Mouse (Mus musculus): ENCODE measurements at regions not wholly inside any gene's neighbourhood (a gene's known extent, or its start where the extent isn't known, plus 50 kb on each side); places are given as distances from the start of the nearest gene placed in this dataset.

GRCm38 (mm10) chr4:81999093-81999492 lies 556.5 kb upstream of the Mpdz start:
- Histone ChIP-seq H3K9ac (ENCODE audit: low read depth, low read length) (no peak overlapping the region), H3K27ac (no peak overlapping the region), H3K27me3 (ENCODE audit: control insufficient read depth, insufficient read depth, low read length) (no peaks in the 10 kb centered on the region), H3K4me3 (no peak overlapping the region), H3K36me3 (ENCODE audit: control insufficient read depth, insufficient read depth, low read length) (no peaks in the 10 kb centered on the region), H3K4me1 (ENCODE audit: control insufficient read depth, insufficient read depth, low read length) (peaks cover 6% of the 10 kb centered on the region), H3K79me2 (replicated peaks; ENCODE audit: control insufficient read depth, insufficient read depth, low read length) (no peaks in the 10 kb centered on the region)
- no peak for DNase-seq
- TF ChIP-seq POLR2A (IDR thresholded peaks at IDR 0.05; ENCODE audit: insufficient read depth, low read depth, low read length) (no peak), EP300 (IDR thresholded peaks at IDR 0.05; ENCODE audit: insufficient read depth, low read depth, low read length) (no peak), CTCF (IDR thresholded peaks at IDR 0.05) (no peak)
- WGBS, result 85% methylated on average over 3 of the region's 3 CpGs
- intact Hi-C loops (cut with DNase I), result loop anchor here (10.0 kb wide), 1 partner anchor 546 kb away; no protein-coding TSS in a partner anchor

GRCm38 (mm10) chr4:81996445-81996844 lies 553.8 kb upstream of the Mpdz start:
- peaks cover 6% of the 10 kb centered on the region for H3K4me1 ChIP-seq (ENCODE audit: control insufficient read depth, insufficient read depth, low read length)

GRCm38 (mm10) chr4:81995243-81995642 lies 552.6 kb upstream of the Mpdz start:
- no peak for TF ChIP-seq CTCF (IDR thresholded peaks at IDR 0.05)
- Histone ChIP-seq H3K4me3 (no peak overlapping the region), H3K79me2 (replicated peaks; ENCODE audit: control insufficient read depth, insufficient read depth, low read length) (no peaks in the 10 kb centered on the region), H3K36me3 (ENCODE audit: control insufficient read depth, insufficient read depth, low read length) (no peaks in the 10 kb centered on the region), H3K4me1 (ENCODE audit: control insufficient read depth, insufficient read depth, low read length) (peaks cover 3% of the 10 kb centered on the region), H3K9ac (ENCODE audit: low read depth, low read length) (no peak overlapping the region), H3K27ac (no peak overlapping the region), H3K27me3 (ENCODE audit: control insufficient read depth, insufficient read depth, low read length) (no peaks in the 10 kb centered on the region)
- intact Hi-C loops (cut with DNase I), result loop anchor here (10.0 kb wide), 1 partner anchor 550 kb away; no protein-coding TSS in a partner anchor
- DNase-seq, result no peak
- WGBS, result 92% methylated on average over 3 of the region's 3 CpGs

More at GRCm38 (mm10) chr4:81996445-81996844, 553.8 kb upstream of the Mpdz start:
- no peak overlapping the region for H3K27ac ChIP-seq
- H3K27me3 ChIP-seq (ENCODE audit: control insufficient read depth, insufficient read depth, low read length), result no peaks in the 10 kb centered on the region
- no peaks in the 10 kb centered on the region for H3K36me3 ChIP-seq (ENCODE audit: control insufficient read depth, insufficient read depth, low read length)
- H3K79me2 ChIP-seq (replicated peaks; ENCODE audit: control insufficient read depth, insufficient read depth, low read length), result no peaks in the 10 kb centered on the region
- intact Hi-C loops (cut with DNase I), result loop anchor here (1.0 to 10.0 kb wide), 2 partner anchors 324 to 548 kb away; no protein-coding TSS in a partner anchor
- no peak overlapping the region for H3K9ac ChIP-seq (ENCODE audit: low read depth, low read length)
- no peak for TF ChIP-seq CTCF (IDR thresholded peaks at IDR 0.05)
- no peak for TF ChIP-seq EP300 (IDR thresholded peaks at IDR 0.05; ENCODE audit: insufficient read depth, low read depth, low read length)
- TF ChIP-seq POLR2A (IDR thresholded peaks at IDR 0.05; ENCODE audit: insufficient read depth, low read depth, low read length), result no peak
- WGBS, result 71% methylated on average over 3 of the region's 3 CpGs
- no peak overlapping the region for H3K4me3 ChIP-seq
- DNase-seq, result no peak

- WGBS, result 81% methylated on average over 2 of the region's 2 CpGs
- Histone ChIP-seq H3K27ac (no peak overlapping the region), H3K36me3 (ENCODE audit: control insufficient read depth, insufficient read depth, low read length) (no peaks in the 10 kb centered on the region), H3K4me3 (no peak overlapping the region), H3K4me1 (ENCODE audit: control insufficient read depth, insufficient read depth, low read length) (no peaks in the 10 kb centered on the region), H3K79me2 (replicated peaks; ENCODE audit: control insufficient read depth, insufficient read depth, low read length) (no peaks in the 10 kb centered on the region), H3K27me3 (ENCODE audit: control insufficient read depth, insufficient read depth, low read length) (no peaks in the 10 kb centered on the region), H3K9ac (ENCODE audit: low read depth, low read length) (no peak overlapping the region)
- TF ChIP-seq EP300 (IDR thresholded peaks at IDR 0.05; ENCODE audit: insufficient read depth, low read depth, low read length), result no peak
- no peak for TF ChIP-seq POLR2A (IDR thresholded peaks at IDR 0.05; ENCODE audit: insufficient read depth, low read depth, low read length)
- TF ChIP-seq CTCF (IDR thresholded peaks at IDR 0.05), result no peak
- DNase-seq, result no peak
- intact Hi-C loops (cut with DNase I), result no loop called here
These were observed 546.2 kb upstream of the Mpdz start for GRCm38 (mm10) chr4:81988796-81989195.

GRCm38 (mm10) chr4:81986616-81987015 lies 544.0 kb upstream of the Mpdz start:
- TF ChIP-seq POLR2A (IDR thresholded peaks at IDR 0.05; ENCODE audit: insufficient read depth, low read depth, low read length), result no peak
- TF ChIP-seq CTCF (IDR thresholded peaks at IDR 0.05), result no peak
- TF ChIP-seq EP300 (IDR thresholded peaks at IDR 0.05; ENCODE audit: insufficient read depth, low read depth, low read length), result no peak
- H3K36me3 ChIP-seq (ENCODE audit: control insufficient read depth, insufficient read depth, low read length), result no peaks in the 10 kb centered on the region
- no peak overlapping the region for H3K4me3 ChIP-seq
- no peak overlapping the region for H3K27ac ChIP-seq
- no peaks in the 10 kb centered on the region for H3K79me2 ChIP-seq (replicated peaks; ENCODE audit: control insufficient read depth, insufficient read depth, low read length)
- WGBS, result 72% methylated on average over 4 of the region's 4 CpGs
- H3K4me1 ChIP-seq (ENCODE audit: control insufficient read depth, insufficient read depth, low read length), result no peaks in the 10 kb centered on the region
- no peak overlapping the region for H3K9ac ChIP-seq (ENCODE audit: low read depth, low read length)
- no peak for DNase-seq
- no peaks in the 10 kb centered on the region for H3K27me3 ChIP-seq (ENCODE audit: control insufficient read depth, insufficient read depth, low read length)
- intact Hi-C loops (cut with DNase I), result no loop called here

- no peak overlapping the region for H3K4me3 ChIP-seq
- WGBS, result 88% methylated on average over 1 of the region's 1 CpGs
- no peak for DNase-seq
- no peaks in the 10 kb centered on the region for H3K4me1 ChIP-seq (ENCODE audit: control insufficient read depth, insufficient read depth, low read length)
- no peaks in the 10 kb centered on the region for H3K79me2 ChIP-seq (replicated peaks; ENCODE audit: control insufficient read depth, insufficient read depth, low read length)
- intact Hi-C loops (cut with DNase I), result no loop called here
- H3K9ac ChIP-seq (ENCODE audit: low read depth, low read length), result no peak overlapping the region
- no peak overlapping the region for H3K27ac ChIP-seq
- TF ChIP-seq CTCF (IDR thresholded peaks at IDR 0.05), result no peak
- H3K27me3 ChIP-seq (ENCODE audit: control insufficient read depth, insufficient read depth, low read length), result no peaks in the 10 kb centered on the region
- H3K36me3 ChIP-seq (ENCODE audit: control insufficient read depth, insufficient read depth, low read length), result no peaks in the 10 kb centered on the region
These were observed 539.2 kb upstream of the Mpdz start for GRCm38 (mm10) chr4:81981811-81982210.
